20 mouse cellular contexts compared by ENCODE assay signal in genomic region chr1:186952381-186952780, GRCm38 (mm10). TPM values are rescaled to one million over a fixed set of nuclear protein-coding genes. Genes with fewer than 3 reads are reported as not detected.
"Had no signal": no experiment of that assay in that cellular context is flagged by ENCODE, and none has a peak within 500 bp of the region (broad histone marks: within the 10 kb centered on the region; RNA-seq: fewer than 3 reads in every experiment).

No protein-coding gene starts in this region.

- H3K4me2 ChIP-seq: neural tube, embryonic 13.5 days; neural tube, embryonic 15.5 days; stomach, embryonic 15.5 days had no signal

- H3K4me1 ChIP-seq: neural tube, embryonic 15.5 days; stomach, embryonic 15.5 days had no signal

- H3K36me3 ChIP-seq: neural tube, embryonic 13.5 days; neural tube, embryonic 15.5 days; stomach, embryonic 15.5 days had no signal

- H3K4me3 ChIP-seq: neural tube, embryonic 13.5 days; neural tube, embryonic 15.5 days; stomach, embryonic 15.5 days had no signal

- H3K9me3 ChIP-seq: neural tube, embryonic 15.5 days; stomach, embryonic 15.5 days had no signal

- DNase-seq: retina, postnatal 1 day; right cerebral cortex, adult 18-20 months; right cerebral cortex, postnatal 14 days; right cerebral cortex, postnatal 25 days; right cerebral cortex, postnatal 4 days; spleen, adult 18-20 months; thymus, adult 18-20 months; thymus, adult 2 months; thymus, postnatal 25 days; thymus, postnatal 36 days; thymus, postnatal 4 days had no signal

- H3K9ac ChIP-seq: neural tube, embryonic 13.5 days; neural tube, embryonic 15.5 days; stomach, embryonic 15.5 days had no signal

- H3K27me3 ChIP-seq: neural tube, embryonic 13.5 days; neural tube, embryonic 15.5 days; stomach, embryonic 15.5 days had no signal

- H3K27ac ChIP-seq: neural tube, embryonic 13.5 days; neural tube, embryonic 15.5 days; stomach, embryonic 15.5 days; stomach, postnatal 0 days had no signal

RNA-seq across cellular contexts. Expression of gene D1Pas1, which starts 14.8 kb away (rescaled TPM):
- polyA plus RNA-seq: small intestine, adult 2 months; spleen, adult 2 months; stomach, embryonic 14.5 days; stomach, embryonic 16.5 days; stomach, postnatal 0 days; thymus, adult 2 months; thymus, postnatal 0 days had no signal
